Mouse (Mus musculus) cortical plate, adult 2 months (tissue): Measurements from ENCODE around the gene 4930451I11Rik.

Experiments used
- CTCF ChIP-seq: fragments of 200-500 bp; IDR thresholded peaks from 2 replicates; pipeline ENCODE4 v1.5.1; 2011; ENCODE audit warnings: mild to moderate bottlenecking, control low read depth, low read length; ENCODE audit not compliant: insufficient read depth; ENCODE audit errors: extremely low read depth
- POLR2A ChIP-seq: fragments of 200-500 bp; IDR thresholded peaks from 2 replicates; pipeline ENCODE4 v1.6.1; 2011; ENCODE audit warnings: mild to moderate bottlenecking, low read length, control low read depth; ENCODE audit not compliant: insufficient read depth; ENCODE audit errors: extremely low read depth

DNA sequence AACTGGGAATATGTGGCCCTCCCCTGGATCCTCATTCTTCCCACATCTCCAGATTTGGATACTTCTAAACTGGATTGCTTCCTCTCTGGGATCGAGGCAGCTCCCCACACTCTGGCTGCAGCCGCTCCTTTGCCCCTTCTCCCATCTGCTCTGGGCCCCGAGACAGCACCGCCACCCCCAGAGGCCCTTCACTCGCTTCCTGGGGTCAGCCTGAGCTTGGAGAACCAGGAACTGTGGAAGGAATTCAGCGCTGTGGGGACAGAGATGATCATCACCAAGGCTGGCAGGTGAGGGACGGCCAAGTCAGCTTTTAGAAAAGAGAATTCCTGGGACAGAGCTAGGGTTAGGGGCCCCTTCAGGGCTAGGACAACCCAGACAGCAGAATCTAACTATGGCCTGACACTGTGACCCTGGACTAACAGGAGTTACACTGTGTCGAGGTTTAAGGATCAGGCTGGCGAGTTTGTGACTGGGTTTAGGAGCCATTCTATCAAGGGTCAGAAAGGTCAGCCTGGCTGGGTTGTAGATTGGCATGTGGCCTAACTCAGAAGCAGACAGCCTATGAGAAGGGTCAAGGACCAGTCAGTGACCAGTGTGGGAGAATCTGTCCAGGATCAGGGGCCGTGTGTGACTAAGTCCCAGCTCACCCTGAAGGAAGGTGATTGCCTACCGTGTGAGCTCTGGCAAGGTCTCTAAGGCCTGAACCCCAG, 49.6 kb downstream of the 4930451I11Rik start:
- TF ChIP-seq CTCF (no peak), POLR2A (no peak)
